Mouse (Mus musculus): ENCODE results near the gene Pyurf. TPM values are rescaled to one million over a fixed set of nuclear protein-coding genes. Genes with fewer than 3 reads are reported as not detected.

The Pyurf gene
- polyA plus RNA-seq (2012) = 8.3 and 9.7 TPM in 2 replicates

DNA sequence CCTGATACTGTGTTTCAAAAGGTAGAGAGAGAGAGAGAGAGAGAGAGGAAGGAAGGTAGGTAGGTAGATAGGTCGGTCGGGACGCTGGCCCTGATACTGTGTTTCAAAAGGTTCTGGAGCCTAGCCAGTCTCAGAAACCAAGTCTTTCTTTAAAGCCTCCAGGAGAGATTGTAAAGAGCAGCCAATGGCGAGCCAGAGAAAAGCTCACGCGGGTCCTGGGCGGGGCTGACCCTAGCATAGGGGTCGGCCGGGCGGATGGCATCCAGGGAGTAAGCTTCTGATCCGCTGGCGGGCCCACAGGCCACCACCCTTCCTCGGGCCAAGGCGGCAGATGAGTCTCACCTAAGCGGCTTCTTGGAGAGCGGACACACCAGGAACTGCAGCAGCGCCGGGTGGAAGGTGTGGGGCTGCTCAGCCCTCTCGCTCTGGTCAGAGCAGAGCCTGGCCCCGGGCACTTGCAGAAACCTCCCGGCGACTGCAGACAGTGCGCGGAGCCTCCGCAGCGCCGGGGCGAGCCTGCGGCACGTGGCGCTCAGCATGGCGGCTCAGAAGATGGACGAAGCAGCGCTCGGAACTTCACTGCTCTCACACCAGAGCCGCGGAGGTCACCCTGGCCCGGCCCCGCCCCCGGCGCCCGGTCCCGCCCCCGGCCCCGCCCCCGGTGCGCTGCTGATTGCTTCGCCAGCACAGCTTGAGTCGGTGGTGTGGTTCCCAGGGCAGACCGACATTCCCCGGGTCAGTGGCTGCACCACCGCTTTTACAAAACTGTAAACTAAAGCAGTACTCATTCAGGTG is at the start of gene Pyurf:
Gene Pyurf, minus strand, starts transcription at position 612 of the 795 bp plus-strand sequence.

DNA sequence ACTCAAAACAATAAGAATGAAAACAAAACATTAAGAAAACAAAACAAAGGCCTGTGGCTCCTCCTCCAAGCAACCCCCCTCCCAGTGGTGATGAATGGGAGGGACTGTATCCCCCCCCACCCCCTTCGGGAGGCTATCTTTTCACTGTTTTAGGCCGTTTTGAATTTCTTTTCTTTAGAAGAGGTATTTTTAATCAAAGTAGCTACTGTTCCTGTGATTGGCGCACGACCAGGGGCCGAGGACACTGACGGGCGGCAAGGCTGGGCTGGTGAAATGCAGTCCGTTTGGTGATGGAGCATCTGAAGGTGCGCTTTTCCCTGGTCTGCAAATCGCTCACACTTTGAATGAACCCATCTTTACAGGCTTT is 10.5 kb upstream of the Pyurf start, which contains the start of gene Lancl2:
Gene Lancl2, plus strand, starts transcription at position 165 of the 367 bp plus-strand sequence.

Other genes with a start within 250 kb of the Pyurf start
- 0.13 and 0.17 TPM in 2 replicates for gene Ppm1k, start 156.6 kb downstream of the Pyurf start, polyA plus RNA-seq (2012)
- 17.8 and 18.7 TPM in 2 replicates for gene Herc6, start 111.1 kb downstream of the Pyurf start, polyA plus RNA-seq (2012)
- 21.5 and 21.6 TPM in 2 replicates for gene Lancl2, start 10.5 kb upstream of the Pyurf start, polyA plus RNA-seq (2012)
- gene Vopp1, start 133.1 kb upstream of the Pyurf start, polyA plus RNA-seq (2012) = 3.3 and 5.9 TPM in 2 replicates
- gene Vmn1r21, start 158.3 kb upstream of the Pyurf start, polyA plus RNA-seq (2012) = not detected in 2 replicates
- not detected in 2 replicates for gene Vmn1r22, start 215.9 kb upstream of the Pyurf start, polyA plus RNA-seq (2012)
- gene Vmn1r23, start 234.8 kb upstream of the Pyurf start, polyA plus RNA-seq (2012) = not detected in 2 replicates

All from megakaryocyte-erythroid progenitor cell, adult 5 weeks (primary cell).